Mouse (Mus musculus) adrenal gland, postnatal 25 days (tissue): ENCODE results near the gene Gk. TPM values are rescaled to one million over a fixed set of nuclear protein-coding genes. Genes with fewer than 3 reads are reported as not detected.

Experiments used
- DNase-seq: peaks from one replicate; pipeline ENCODE4 v3.0.0; 2021; ENCODE audit warnings: mixed read lengths
- long read RNA-seq: library from polyadenylated mRNA; stranded (forward); transcript quantifications from one replicate; pipeline ENCODE4 v2.0.0, GENCODE M21; 2021
- total RNA-seq: library from RNA; stranded (reverse); gene quantifications from 2 replicates; pipeline ENCODE4 v1.2.3, GENCODE M21; 2021

The Gk gene
- total RNA-seq = 28.5 and 44.7 TPM in 2 replicates
- long read RNA-seq, full-length matches to known transcripts = 95 of 116 reads
- long read RNA-seq, partial matches to known transcripts = 7 of 116 reads
- long read RNA-seq, other reads (novel, unspliced or antisense) = 14 of 116 reads

DNA sequence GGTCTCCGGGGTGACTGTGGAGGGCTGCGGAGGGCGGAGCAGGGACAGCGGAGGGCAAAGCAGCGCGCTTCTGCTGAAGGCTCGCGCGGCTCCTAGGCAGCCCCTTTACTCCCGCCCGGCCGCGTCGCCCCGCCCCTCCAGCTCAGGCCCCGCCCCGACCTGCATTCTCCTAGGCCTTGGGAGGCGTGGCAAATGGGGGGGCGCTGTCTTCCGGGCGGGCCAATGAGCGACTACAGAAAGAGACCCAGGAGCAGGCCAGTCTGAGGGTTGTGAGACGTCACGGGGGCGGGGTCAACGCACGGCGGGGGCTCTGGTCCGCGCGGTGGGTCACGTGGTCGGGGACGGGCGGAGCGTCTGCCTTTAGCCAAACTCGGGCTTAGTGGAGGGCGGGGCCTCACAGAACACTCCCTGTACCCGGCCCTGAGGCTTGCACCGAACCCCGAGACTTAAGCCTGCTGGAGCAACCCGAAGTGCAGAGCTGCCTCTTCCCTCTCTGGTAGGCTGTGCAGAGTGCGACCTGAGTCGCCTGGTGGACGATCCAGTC, at the start of gene Gk:
Gene Gk, minus strand, starts transcription at position 276 of the 544 bp plus-strand sequence.
- DNase-seq = peak; percentile 97

DNA sequence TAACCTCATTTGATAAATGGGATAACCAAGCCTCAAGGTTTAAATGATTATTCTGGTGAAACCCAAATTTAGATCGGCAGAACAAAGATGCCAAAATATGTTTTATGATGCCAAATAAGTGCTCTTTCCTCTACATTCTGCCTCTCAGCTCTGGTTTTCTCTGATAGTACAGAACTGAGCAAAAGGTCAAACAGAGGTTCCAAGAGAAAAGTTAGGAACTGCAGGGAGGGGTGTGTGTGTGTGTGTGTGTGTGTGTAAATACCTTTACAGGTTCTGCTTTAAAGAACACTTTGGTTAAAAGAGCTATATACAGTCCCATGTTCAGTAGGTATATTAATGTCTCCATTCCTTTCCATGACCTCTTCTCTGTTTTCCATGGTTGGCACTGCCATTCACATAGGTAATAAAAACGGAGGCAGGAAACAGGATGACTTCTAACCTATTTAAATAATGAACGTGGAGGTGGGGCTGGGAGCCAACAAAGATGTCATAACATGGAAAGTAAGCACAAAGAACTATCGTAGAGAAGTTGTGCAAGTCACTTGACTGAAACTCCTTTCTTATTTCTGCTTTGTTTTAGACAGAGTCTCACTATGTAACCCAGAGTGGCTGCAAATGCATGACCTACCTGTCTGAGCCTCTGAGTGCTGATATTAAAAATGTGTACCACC, 28.2 kb upstream of the Gk start:
- DNase-seq = no peak

DNA sequence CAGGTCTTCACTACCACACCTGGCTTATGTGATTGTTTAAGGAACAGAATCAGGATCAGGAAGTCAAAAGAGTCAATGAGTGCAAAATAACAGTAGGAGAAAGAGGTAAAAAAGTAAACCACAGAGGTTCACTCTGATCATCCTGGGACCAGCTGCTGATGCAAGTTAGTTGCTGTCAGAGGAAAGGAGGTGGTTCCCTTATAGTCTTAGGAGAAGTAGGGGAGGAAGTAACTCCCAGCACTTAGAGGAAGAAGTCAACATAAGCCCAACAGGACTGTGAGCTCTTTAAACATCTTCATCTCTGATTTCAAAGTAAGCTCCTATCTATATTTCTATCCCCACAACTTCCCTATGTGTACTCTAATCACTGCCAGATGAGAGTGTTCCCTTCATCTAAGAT, 26.4 kb upstream of the Gk start:
- no peak for DNase-seq

DNA sequence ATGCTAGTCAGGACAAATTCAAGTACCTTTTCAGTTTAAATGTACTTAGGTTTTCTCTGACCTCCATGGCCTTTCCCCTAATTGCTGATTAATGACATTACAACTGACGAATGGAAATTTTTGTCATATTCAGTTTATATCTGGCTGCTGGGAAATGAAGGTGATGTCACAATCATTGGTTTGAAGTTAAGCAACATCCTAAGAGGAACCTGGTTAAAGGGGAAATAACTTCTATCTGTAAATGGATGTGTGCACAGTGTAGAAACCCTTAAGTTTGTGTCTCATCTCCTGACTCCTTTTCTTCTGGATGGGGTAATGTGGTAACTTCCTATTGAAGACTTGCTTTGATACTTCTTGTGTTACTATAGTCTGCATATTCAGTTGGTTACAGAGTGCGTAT, 20.8 kb upstream of the Gk start:
- no peak for DNase-seq

DNA sequence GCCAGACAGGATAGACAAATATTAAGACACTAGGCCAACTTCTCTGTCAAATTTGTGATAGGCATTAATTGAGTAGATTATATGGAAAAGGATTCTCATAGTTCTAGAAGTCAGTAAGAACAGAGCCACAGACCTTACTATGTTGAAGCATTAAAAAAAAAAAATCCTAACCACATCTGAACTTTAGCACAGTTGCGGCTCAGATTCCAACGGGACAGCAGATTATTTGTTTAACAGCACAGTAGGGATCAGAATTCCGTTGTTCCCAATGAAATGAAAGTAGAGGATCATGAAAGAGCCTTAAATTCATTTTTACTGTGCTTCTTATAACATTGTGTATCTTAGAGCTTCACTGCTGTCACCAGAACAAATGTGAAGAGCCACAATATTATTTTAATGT, 1.7 kb upstream of the Gk start:
- DNase-seq = no peak

DNA sequence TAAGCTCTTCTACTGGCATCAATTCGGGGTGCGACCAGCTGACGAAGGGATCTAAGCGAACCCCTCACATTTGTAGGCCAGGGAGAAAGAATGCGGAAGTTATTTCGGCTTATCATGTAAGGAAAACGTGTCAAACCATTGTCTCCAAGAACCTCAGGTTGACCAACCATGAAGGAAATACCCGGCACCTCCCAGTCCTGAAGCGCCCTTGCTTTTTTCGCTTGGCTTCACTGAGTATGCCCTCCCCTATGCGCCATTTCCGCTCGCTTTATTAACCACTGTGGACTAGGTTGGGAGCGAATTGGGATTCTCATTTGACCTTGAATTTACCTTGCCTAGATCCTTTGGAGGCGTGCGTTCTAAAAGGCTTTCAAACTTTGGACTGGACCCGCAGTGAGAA, 522 bp upstream of the Gk start:
- peak; percentile 17 for DNase-seq

DNA sequence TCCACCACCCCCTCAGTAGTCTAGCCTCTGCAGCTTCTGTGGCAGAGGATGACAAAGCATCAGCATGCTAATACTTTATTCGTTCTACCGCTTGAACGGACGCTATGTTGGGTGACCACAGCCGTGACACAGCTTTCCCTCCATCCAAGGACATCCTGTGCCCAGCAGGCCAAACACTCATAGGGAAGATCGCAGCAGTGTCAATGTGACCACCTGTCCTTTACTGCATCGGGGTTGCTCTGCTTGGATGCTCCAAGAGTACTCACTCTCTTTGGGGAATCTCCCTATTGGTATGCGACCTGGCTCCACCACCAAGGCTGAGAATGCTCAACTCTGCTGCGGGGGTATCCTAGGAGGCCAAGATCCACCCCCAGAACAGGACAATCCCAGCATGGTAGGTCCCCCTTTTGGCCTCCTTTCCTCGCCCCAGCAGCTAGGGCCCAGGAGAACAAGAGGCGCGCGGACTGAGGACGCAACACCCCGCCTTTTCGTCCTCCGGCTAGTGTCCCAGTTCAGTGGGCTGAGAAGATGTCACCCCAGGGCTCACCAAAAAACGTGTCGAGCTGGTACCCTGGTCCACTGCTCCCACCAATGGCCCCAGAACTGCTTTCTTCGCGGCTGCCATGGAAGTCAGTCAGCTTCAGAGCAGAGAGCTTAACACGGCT, 608 bp downstream of the Gk start:
- DNase-seq = peak; percentile 3

DNA sequence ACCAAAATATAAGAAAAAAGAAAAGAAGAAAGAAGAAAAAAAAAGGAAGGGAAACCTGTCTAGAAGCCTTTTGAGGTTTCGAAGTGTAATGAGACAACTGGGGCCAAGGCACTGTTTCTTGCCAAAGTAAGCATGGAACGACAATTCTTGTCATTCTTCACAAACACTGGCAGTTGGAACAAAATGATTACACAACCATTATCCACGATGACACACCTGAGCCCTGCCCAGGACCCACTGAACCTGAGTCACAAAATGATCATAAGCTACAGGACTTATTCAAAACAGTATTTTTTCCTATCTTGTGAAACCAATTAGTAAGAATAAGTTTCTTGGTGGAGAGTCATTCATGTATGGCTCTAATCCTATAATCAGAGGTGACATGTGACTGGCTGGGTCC, 5.3 kb downstream of the Gk start:
- DNase-seq = no peak

DNA sequence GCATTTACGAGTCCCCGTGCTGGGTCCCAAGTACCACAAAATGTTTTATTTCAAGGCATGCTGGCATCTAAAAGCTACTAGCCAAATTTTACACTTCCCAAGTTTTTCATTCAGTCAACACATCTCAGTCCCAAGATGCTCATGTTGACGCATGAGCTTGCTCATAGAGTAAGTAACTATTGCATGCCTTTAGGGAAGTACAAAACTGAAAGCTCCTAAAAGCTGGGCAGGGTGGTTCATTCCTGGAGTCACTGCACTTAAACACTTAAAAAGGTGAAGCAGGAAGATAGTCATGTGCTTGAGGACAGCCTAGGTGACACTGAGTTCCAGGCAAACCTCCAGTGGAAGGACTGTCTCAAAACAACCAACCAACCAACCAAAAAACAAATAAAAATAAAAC, 5.9 kb downstream of the Gk start:
- DNase-seq = no peak

DNA sequence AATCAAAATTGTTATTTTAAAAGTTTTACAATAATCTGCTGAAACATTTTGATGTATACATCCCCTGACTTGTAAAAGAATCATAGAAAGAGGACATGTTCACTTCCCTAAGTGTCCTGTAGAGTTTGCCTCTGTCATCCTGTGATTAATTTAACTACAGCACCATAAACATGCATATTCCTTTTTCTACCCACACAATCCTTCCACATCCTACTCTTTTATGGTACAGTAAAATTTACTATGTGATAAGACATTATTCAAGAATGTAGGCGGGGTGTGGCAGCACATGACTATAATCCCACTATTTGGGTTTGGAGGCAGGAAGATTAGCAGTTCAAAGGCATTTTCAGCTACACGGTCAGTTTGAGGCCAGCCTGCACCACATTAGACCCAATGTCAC, 8.0 kb downstream of the Gk start:
- no peak for DNase-seq

DNA sequence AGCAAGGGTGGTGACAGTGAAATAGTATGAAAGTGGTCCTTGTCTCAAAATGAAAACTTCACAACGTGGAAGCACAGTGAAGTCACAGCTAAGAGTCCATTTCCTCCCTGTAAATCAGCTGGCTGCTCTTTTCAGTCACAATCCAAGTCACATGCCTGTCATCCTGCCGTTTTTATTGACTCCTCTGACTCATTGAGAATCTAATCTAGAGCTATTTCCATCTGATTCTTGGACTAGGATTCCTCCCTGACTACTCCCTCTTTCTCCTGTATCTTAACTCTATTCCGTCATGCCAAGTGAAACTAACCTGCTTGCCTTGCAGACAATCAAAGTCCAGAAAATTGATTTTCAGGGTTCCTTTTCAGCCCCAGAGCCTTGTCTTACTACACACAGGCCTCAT, 20.6 kb downstream of the Gk start:
- no peak for DNase-seq

DNA sequence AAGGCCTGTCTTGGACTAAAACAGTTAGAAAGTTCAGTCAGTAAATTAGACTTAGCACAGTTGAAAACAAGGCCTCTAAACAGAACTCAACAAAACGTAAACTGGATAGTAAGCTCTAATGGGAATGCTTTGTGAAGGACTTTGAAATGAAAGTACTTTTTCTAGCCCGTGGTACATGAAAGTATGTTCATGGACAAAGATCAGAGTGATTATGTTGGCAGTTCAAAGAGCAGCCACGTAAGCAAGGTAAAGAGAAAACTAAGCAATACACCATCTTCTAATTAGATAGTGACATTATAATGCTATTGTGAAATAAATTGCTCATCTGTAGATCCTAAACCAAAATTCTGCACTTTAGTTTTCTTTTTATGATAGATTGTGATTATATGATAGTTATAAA, 32.8 kb downstream of the Gk start:
- DNase-seq = no peak

DNA sequence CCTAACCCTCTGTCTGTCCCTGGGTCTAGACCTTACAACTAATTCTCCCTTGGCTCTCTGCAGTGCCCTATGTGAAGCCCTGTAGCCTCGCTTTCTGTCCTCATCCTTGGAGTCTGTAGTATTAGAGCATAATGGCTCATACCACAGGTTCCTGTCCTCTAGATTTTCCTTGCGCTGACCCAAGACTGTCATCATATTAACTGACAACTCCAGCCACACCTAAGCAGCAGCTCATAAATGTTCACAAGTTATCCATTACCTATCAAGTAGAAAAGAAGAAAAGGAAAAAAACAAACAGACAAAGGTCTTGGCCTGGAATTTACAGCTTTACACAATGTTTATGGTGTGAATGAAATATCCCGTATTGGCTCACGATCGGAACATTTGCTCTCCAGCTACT, 43.4 kb downstream of the Gk start:
- no peak for DNase-seq

DNA sequence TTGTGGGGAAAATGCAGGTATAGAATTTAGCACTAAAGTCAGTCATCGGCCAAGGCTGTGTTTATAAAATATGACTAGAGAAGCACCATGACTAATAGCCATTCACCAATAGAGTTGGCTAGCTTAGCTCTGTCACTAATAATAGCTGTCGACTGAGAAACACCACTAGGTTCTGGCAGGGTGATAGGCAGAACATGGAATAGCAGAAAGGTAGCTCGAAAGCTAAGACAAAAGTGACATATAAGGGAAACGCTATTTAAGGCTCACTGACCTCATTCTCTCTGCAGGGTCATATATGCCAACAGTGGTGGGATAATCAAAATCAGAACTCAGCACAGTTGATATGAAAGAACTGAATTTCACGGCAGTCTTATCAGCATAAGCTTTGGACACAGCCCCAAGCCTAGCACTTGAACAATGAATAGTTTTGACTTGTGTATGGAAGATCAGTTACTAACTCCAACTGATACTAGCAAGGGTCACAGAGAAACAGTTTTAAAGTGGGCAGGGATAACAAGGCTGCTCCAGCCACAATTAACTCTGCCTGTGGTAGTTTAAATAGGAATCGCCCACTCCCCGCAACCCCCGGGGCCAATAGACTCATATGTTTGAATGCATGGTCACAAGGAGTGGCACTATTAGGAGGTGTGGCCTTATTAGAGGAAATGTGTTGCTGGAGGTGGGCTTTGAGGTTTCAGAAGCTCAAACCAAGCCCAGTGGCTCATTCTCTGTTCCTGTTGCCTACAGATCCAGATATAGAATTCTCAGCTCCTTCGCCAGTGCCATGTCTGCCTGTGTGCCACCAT, 45.3 kb downstream of the Gk start:
- DNase-seq = no peak

DNA sequence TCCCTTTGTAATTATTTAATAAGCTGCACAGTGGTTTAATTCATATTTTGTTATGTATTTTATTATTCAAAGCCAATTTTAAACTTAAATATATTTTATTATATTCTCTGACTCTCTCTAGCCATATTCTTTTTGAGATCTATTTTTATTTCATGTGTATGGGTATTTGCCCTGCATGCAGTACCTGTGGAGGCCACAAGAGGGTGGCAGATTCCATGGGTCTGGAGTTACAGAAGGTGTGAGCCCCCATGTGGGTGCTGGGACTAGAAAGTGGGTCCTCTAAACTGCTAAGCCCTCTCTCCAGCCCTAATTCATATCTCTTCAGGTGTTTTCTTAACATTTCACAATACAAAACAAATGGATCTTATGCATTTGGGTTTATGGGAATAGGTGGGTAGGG, 55.4 kb downstream of the Gk start:
- peak; percentile 7 for DNase-seq

DNA sequence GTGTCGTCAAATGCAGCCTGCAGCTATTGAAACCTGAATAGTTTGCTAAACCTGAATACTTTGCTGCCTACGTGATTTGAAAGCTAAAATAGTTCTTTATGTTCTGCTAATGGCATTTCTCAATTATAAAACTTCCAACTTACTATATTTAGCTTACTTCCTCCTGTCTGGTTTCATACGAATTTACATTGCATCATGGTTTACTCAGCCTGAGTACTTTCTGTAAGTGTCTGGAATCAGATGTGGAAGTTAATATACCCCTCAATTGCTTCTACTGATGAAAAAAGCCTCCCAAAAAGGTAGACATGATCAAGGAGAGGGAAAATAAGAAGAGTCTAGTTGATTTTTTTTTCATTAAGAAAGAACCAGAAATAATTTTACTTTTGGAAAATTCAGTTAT, 66.2 kb downstream of the Gk start:
- DNase-seq = no peak

DNA sequence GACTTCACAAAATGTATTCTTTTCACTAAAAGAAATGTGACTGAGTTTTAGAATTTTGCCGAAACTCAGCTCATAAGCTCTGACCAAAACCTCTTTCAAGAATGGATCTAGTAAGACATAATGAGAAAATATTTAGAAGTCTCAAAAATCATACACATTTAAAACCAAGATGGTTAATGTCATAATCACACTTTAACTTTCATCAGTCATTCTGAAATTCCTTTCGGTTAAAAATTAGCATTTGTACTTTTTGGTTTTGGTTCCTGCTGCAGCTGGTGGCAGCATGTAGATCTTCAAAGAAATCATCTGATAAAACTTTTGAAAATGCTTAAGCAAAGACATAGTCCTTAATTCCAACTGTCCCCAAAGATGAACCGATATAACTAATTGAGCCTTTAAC, 70.9 kb downstream of the Gk start:
- DNase-seq = no peak

DNA sequence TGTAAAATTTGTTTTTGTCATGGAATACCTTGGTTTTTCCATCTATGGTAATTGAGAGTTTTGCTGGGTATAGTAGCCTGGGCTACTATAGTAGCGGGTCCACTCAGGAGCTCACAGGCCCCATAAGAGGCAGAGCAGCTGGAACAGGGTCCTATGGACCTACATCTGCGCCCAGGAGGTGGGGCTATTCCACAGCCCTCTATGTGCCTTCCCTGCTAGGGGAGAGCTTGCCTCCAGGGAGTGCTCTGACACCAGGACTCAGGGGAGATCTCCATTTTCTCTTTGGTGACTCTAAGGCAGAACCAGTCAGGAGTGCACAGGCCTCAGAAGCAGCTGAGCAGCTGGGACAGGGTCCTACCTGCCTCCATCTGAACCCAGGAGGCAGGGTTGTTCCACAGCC, 92.9 kb downstream of the Gk start:
- DNase-seq = no peak

DNA sequence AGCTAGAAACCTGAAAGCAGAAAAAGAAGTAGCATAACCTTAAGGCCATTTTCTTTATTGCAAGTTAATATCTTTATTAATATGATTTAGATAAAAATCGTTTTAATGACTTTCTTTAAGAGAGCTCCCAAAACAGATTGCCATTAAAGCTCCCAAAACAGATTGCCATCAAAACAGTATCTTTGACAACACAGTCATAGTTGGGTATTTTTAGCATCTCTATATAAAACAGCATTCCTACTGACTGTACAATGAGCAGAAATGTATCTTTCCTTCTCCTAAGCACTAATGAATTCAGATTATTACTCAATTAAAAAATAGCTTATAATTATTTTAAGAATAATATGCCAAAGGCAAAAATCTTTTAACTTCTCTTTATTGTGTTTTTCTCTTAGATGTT, 94.5 kb downstream of the Gk start:
- no peak for DNase-seq

DNA sequence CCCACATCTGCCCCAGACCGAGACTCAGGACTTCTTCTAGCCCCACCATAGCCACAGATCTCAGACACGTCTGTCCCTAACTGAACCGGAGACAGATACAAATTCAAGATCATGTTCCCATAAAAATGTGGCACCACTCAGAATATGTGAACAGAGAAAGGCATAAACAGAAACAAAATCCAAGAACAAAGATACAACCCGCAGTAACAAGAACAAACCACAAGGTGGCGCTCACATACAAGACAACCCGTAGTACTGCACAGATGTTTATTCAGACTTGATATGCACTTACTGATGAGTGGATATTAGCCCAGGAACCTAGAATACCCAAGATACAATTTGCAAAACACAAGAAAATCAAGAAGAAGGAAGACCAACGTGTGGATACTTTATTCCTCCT, 99.8 kb downstream of the Gk start:
- DNase-seq = peak; percentile 5
